Mouse (Mus musculus): ENCODE measurements around the gene Wdr13.
"Not testable (repeated sequence)": the region's sequence is repeated elsewhere in the genome, so short reads cannot be mapped to it uniquely, and the experiment has no call there.

Wdr13 gene

DNA sequence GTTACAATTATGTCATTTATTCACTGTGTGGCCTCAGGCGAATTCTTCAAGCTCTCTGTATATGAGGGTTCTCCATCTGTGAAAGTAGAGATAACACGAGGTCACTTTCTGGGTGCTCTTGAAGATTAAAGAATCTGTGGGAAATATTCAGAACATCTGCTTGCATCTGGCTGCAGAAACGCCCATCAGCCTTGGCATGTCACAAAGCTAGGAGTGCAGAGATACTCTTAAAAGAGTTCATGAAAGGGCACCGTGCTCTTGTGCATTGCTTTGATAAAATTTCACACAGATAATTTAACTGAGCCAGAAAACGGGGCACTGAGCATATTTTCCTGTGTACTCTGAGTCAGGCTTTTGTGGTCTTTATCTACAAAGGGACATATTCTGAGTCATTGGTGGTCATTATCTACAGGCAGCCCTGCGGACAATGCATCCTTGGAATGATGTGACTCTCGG lies 30.5 kb downstream of the Wdr13 start:
- DNase-seq = no peak

DNA sequence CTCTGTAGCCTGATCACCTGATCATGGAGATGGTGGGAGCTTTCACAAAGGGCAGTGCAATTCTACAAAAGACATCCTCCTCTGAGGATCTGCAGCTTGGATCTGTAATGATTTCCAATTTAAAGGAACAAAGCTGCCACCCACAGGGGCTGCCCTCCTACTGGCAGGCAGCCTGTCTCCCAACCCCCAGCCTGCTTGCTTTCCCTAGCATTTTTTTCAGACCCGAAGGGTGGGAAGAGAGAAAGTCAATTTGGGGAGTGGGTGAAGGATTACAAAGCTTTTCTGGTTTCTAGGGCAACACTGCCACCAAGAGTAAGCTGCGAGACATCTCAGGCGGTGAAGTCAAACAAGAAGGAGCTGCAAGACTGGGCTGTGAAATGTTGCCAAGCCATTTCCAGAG lies 31.7 kb downstream of the Wdr13 start:
- no peak for DNase-seq

DNA sequence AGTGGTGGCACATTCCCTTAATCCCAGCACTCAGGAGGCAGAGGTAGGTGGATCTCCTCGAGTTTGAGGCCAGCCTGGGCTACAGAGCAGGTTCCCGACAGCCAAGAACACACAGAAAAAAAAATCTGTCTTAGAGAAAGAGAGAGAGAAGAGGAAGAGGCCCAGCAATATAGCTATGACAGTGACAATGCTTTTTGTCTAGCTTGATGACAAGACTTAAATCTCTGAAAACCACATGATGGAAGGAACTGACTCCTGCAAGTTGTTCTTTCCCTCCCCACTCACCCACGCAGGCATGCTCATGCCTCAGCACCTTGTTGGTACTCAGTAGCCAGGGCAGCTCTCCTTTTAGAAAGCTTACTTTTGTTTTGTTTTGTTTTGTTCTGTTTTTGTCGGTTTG lies 33.3 kb downstream of the Wdr13 start:
- no peak for DNase-seq

DNA sequence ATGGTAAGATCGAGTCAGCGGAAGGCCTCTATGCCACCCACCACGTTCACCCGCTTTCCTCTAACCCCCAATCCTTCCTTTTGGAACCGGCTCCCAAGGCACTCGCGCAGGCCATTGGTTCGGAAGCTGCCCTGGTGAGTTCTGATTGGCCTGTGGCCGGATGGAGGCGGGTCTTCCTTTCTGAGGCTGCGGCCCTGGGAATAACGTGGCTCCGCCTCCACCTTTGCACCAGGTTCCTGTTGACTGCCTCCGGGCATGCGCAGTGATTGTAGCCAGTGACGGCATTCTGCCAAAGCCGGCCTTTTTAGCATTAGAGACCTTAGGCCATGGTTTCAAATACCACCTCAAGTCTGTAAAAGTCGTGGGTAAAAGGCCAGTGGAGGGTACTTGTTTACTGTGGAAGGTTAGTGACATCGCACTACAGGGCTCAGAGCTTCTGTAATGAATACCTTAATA lies 35.9 kb downstream of the Wdr13 start:
- DNase-seq = peak; percentile 99

DNA sequence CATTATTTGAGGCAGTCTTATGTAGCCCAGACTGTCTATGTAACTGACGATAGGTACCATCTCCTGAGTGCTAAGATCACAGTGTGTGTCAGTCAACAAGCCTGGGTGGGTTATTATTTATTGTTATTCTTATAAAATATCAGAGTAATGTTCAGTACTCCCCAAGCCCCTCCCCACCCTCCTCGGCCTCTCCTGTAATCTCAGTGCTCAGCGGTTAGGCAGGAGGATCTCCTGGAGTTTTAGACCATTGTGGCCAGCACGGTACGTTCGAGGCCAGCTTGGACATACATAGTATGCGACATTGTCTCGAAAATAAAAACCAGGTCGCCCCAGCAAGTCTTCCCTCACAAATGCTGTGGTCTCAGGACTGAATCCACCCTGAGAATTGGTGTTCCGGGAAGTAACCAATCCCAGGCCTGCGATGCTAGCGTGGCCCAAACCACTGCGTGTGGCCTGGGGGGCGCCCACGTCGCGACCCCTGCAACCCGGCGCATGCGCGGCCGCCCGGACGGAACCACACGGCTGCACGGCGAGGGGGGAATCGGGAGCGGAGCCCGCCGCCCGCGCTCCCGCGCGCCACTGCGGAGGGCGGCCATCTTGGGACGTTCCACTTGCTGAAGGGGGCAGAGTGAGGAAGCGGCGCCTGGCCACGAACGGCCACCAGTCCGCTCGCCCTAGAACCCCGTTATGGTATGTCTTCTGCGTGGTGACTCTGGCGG lies 36.5 kb downstream of the Wdr13 start:
- peak; percentile 87 for DNase-seq

DNA sequence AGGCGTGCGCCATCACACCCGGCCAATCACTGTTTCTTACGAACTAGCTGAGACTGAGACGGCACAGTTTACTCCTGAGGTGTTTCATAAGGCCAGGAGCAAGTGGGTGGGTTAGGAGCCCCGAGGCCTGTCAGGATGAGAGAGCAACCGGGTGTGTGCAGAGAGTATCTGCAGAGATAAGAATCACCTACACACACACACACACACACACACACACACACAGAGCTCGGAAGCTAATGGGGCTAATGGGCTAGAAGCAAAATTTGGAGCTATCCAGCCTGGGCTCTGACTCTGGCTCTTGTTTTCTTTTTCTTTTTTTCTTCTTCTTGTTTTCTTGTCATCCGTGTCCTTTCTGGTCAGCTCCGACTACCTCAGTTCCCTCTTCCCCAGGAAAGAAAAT lies 37.1 kb downstream of the Wdr13 start:
- peak; percentile 32 for DNase-seq

DNA sequence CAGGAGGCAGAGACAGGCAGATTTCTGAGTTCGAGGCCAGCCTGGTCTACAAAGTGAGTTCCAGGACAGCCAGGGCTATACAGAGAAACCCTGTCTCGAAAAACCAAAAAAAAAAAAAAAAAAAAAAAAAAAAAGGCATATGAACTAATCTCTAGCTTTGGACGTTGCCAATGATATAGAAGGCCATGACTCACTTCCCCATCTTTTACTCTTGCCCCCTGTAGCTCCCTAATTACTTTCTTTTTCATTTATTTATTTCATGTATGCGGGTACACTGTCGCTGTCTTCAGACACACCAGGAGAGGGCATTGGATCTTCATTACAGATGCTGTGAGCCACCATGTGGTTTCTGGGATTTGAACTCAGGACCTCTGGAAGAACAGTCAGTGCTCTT lies 41.7 kb downstream of the Wdr13 start:
- not testable (repeated sequence) for DNase-seq

DNA sequence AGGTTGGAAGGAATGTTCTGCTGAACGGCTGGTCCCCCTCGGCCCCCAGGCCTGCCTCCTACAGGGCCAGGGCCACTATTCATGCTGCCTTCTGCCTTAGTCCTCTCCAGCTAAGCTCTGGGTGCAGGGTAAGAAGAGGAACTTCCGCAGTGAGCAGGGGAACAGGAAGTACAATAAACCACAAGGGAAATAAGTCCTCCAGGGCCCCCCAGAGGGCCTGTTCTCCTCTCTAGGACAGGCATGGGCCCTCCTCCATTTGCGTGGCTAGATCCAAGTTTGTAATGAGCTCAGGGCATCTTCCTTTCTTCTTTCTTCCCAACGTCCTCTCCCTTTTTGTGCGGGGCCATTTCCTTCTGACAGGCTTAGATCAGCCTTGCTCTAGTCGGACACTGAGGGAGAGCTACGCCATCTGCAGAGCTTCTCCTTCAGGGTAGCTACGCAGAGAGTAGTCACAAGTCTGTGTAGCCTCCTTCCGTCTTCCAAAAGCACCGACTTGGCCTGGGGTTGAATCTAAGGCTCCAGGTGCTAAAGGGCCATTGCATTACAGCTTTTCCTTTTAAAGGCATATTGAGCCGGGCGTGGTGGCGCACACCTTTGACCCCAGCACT lies 42.2 kb downstream of the Wdr13 start, which contains the start of gene Was:
TSS of gene Was (minus strand) at position 153 of the 608 bp plus-strand sequence.
- no peak for DNase-seq

DNA sequence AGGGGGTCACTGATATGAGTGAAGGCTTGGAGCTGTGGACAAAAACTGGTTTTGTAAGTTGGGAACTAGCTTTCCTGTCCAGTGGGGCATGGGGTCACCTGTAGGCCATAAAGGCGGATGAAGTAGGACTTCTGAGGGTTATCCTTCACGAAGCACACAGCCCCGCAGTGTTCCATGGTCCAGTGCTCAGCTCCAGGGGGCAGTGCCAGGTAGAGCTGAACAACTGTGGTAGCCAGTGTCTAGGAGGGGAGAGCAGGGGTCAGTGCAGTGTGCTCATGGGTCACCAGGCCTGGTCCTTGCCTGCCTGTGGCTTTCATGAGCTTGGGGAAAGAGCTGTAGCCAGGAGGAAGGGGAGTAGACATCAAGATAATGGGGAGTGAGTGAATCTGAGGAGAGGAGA lies 42.9 kb downstream of the Wdr13 start:
- no peak for DNase-seq

DNA sequence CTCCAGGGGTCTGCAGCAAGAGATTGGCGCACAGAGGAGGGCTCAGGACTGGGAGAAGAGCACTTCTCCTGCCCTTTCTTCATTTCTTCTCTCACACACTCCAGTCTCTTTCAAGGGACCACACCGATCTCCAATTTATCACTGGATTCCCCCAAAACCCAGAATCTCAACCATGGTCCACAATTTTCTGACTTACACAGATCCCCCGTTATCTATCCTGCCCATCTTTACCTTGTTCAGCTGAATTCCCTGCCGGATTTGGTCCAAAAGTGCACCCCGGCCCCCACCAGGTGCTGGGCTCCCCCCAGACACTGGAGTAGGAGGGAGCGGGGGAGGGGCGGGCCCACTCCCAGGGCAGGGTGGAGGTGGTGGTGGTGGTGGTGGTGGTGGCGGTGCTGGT lies 47.1 kb downstream of the Wdr13 start:
- DNase-seq = no peak

DNA sequence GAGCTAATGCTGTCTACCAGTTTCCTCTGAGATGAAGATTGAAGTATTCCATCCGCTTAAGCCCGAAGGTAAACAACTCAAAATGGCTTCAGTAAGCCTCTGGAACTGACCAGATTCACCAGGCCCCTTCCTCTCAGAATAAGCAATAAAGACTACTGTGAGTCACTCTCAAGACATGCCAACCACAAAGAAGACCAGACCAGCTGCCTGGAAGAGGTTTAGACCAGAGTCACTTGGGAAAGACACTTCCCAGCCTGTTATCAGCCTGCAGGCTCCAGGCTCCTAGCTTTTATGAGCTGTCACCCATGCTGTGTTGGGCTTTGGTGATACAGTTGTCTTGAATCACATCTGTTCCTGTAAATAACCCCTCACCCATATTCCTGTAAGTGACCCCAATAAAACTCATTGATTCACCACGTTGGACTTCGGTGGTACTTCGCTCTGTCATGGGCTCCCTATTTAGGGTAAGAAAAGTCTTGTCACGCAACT lies 47.9 kb downstream of the Wdr13 start:
- no peak for DNase-seq

DNA sequence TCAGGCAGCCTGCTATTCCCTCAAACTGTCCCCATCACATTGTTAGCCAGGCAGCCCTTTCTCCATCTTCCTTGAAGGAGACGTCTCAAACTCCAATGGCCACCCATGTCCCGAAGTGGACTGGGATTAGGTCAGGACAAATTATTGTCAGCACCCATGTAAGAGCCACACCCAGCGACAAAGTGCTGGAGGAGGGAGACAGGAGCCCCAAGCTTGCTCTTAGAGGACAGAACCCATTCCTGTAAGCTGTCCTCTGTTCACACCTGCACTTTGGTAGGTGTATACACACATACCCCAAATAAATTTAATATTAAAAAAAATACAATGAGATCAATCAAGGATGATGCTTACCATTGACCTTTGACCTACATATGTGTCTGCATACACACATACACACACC lies 57.6 kb downstream of the Wdr13 start:
- no peak for DNase-seq

DNA sequence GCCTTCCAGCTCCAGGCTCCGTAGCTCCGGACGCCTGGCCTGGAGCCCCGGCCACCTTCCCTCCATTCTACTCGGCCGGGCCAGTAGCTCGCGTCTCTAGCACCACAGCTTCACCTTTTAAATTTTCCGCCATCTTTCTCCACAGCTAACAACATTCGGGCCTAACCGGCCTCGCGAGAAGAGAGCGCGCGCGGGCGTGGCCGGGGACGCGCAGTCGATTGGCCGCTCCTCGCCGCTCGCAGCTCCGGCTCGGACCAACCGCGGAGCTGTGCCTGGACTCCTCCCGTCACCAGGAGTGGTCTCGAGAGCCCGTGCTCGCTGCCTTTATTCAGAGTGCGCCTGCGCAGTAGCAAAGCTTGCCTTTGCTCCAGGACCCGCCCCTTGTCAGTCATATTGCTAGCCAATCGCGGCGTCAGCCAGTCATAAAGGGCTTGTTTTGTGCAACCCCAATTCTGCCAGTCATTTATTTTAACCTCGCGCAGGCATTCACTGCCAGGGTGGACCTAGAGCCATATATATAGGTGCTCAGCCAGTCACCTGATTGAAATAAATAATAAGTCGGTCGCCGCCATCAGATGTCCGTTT lies 58.2 kb downstream of the Wdr13 start, which contains the start of gene Suv39h1:
TSS of gene Suv39h1 (minus strand) at position 331 of the 585 bp plus-strand sequence.
- DNase-seq = peak; percentile 98

DNA sequence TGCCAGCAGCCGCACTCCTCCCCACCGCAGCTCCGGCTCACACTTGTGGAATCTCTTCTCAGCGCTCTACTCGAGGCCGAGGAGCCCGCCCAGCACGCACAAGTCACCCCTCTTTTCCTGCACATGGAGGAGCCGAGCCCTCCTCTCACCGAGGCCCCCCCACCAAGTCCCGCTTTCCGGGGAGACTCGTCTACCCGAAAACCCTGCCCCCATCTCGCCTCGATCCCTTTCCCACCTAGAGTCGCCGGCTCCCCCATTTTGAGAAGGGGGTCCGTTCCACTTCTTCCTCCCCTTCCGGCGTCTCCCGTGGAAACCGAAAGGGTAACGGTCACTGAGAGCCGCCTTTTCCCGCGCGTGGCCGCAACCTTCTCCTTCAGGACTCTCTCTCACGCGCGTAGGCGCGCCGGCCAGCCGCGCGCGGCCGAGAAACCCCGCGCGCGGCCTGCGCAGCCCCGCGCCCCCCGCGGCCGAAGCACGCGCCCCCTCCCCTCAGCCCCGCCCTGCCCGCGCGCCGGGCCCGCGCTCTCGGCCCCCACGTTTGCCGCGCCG lies 58.7 kb downstream of the Wdr13 start:
- peak; percentile 52 for DNase-seq

Data from cerebellum, adult 11-12 months (tissue).